Mouse (Mus musculus) thymus, adult 18-20 months (tissue): ENCODE data around the gene Abcc12.

Experiments
- DNase-seq, 2 experiments: peaks; one replicate each; pipeline ENCODE4 v3.0.0; 2022; ENCODE audit warnings: mixed read lengths in 2 of 2

Abcc12 gene

DNA sequence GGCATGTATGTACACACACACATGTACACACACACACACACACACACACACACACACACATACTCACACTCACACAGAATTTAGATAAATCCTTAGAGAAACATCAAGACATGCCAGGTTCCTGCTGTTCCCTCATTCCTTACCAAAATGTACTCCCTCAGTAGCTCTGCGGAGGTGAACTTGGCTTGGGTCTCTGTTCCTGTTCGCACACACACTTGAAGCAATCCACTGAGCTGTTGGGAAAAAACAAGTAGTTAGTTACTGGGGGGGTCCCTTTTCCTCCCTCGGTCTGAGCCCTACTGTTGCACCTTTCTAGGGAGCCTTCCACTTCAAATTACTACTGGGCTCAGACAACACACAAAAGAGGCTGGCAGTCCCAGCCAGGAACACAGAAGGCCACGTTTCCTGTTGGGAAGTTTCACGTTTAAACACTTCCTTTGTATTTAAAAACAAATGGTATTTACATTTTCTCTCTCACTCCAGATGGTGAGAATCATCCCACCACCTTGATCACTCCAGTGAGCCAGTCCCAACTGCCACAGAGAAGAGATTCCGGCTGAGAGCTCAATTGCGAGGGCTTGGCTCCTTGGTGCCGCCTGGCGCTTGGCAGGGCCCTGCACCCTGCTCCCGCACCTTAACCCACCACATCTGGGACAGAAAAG lies 68.2 kb downstream of the Abcc12 start:
- DNase-seq = no peak

DNA sequence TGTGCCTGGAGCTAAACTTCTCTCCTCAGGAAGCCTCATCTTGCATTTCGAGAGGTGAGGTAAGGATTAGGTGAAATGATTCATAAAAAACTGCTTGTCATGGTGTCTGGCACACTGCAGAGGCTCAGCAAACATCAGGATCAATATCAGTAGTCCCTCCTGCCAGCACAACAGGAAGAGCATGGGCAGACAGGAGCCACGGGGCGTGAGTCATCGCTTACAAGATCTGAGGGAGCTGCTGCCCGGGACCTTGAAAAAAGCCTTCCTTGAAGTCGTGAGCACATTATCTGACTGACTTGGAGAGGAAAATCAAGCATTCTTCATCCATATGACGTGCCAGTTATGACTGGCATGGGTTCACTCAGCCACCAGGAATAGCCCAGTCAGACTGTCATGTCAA lies 79.1 kb downstream of the Abcc12 start:
- DNase-seq = no peak

DNA sequence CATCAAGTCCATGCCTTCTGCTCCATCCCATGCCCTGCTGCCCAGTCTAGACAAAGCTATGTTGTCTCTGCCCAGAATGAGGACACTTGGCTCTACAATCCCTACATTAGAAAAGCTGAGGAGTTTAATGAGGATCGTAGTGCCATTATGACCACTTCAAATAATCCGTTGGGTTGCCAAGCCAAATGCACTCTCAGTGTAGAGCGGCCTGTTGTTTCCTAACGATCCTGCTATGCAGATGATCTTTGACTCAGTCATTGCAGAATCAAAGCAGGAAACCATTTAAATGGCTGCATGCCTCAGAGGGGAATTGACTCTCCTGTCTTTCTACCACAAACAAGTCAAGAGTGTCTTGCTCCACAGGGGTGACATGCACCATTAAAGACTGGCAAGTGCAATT lies 85.4 kb downstream of the Abcc12 start:
- DNase-seq = no peak

DNA sequence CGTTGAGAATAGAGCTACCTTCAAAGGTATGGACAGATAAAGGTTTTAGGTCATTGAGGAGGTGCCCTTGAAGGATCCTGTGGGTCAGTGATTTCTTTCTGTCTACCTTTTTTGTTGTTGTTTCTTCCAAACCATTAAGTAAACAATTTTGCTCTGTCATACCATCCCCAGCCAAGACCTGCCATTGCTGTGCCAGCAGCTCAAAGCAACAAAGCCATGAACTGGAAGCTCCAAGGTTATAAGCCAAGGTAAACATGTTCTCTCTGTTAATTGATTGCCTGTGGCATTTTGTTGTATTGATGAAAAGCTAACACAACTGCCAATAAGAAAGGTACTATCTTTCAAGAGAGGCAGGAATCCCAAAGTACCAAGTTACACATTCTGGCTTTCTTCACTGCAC lies 86.6 kb downstream of the Abcc12 start:
- no peak for DNase-seq

- DNase-seq = no peak
These were observed 95.1 kb downstream of the Abcc12 start for GRCm38 (mm10) chr8:86485411-86485810.

GRCm38 (mm10) chr8:86484244-86484643 lies 96.2 kb downstream of the Abcc12 start:
- DNase-seq = no peak

GRCm38 (mm10) chr8:86482116-86482515 lies 98.4 kb downstream of the Abcc12 start:
- DNase-seq = no peak

DNA sequence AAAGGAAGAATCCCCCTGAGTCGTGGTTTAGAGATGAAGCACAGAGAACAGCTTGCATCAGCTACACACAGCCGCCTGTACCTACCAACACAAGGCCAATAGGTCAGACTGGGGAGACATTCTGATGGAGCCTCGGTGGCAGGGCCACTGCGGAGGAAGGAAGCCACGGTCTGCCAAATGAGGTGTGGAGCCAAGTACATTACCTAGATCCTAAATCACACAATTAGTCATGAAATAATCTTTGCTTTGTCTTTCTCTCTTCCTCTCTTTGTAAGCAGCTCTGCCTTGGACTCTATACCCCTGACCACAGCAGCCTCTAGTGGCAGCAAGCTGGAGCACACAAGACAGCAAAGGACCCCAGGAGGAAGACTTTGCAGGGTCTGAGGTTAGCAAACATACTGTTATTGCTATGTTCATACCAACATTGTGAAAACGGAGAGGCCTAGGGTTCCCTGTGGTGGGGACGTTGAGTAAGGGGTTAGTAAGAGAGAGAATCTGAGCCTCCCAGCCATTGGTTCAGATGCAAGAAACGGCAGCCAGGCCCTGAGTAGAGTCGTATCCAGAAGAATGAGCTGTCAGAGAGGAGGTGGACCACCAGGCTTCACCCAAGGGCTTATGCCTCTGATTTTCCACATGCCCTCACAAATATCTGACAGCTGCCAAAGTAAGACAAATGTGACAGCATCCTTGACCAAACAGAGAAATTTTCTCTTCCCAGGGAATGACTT lies 104.6 kb downstream of the Abcc12 start:
- DNase-seq = no peak

GRCm38 (mm10) chr8:86474461-86474860 lies 106.0 kb downstream of the Abcc12 start:
- DNase-seq = no peak

GRCm38 (mm10) chr8:86473121-86473520 lies 107.4 kb downstream of the Abcc12 start:
- no peak for DNase-seq

DNA sequence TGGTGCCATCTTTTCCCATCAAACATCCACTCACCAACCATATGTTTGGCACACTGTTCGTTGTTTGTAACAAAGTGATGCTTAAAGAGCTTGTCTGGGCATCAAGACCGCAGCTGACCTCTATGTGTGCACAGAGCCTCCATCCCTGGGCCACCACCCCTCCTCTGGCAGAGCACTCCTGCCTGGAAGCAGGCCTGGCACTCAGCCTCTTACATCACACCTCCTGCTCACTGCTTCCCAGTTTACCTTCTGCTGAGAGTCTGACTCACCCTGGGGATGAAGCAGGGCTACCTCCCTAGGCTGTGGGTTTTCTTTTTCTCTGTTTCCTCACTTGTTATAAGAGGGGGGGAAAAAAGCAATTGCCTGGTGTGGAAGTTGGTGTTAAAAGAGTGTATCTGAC lies 109.8 kb downstream of the Abcc12 start:
- DNase-seq = no peak

GRCm38 (mm10) chr8:86463215-86463614 lies 117.3 kb downstream of the Abcc12 start:
- no peak for DNase-seq

DNA sequence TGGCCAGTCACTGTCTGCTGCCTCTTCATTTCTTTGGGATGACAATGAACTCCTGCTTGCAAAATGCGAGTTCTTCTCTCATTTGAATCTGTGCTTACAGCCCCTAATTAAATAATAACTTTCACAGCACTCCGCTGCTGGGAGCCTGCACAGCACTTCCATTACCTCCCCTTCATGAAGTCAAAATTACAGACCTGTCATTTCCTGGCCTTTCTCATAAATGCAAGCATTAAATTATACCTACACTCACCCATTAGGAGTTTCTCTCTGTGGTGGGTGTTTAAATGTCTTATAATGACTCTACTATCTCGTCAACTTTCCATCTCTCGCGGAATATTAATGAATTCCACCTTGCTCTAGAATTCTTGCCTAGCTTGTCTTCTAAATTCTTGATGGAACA lies 120.1 kb downstream of the Abcc12 start:
- no peak for DNase-seq

DNA sequence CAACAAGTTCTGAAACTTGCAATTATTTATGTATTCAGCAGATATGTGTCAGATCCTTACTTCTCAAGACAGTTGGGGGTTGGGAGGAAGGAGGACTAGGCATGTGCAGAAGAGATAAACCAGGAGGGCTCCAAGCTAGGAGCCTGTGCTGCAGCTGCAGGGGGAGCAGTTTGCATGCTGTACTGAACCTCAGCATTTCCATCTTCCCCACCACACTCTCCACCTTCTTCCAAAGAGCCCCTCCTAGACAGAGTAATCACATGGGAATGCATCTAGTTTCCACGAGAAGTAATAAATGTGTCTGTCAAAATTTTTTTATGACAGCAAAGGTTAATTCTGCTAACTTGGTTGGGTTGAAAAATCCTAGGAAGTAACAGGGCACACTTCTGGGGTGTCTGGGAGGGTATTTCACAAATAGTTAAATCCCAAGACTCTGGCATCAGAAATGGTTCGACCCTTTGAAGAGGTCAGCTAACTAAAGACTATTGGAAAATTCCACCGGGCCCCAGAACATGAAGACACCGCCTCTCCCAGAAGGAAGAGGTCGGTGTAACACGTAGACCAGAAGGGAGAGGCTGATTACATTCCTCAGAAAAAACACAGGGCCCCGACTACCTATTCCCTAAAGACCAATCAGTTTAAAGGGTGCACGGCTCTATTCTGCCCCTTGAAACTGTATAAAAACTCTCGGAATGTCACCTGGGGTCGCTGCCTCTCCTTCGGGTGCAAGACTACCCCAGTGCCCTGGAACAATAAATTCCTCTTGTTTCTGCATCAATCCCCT lies 126.6 kb downstream of the Abcc12 start:
- no peak for DNase-seq

DNA sequence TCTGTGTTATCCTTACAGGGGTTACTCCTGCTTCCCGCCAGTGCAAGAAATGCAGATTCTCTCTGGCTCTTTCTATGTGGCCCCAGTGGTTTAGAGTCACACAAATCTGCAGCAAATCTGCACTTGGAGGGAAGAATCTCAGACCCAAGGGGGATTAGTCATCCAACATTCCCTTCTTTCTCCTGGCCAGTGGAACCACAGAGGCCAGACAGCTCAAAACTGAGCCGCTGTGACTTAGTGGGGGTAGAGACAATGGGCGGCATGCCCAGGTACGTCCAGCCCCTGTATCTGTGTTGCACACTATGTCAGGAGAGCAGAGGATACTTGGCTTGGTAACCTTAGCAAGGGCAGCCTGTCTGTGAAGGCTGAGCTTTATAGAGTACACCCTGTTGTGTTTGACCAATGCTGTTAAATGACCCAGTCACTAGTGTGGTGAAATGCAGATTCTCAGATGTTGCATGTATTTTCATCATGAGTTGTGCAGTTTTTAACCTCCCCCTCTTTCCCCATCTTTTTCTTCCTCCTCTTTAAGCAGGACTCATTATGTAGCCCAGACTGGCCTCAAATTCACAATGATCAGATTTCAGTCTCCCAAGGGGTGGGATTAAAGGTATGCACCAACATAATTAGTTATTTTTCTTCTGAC lies 130.5 kb downstream of the Abcc12 start:
- no peak for DNase-seq

DNA sequence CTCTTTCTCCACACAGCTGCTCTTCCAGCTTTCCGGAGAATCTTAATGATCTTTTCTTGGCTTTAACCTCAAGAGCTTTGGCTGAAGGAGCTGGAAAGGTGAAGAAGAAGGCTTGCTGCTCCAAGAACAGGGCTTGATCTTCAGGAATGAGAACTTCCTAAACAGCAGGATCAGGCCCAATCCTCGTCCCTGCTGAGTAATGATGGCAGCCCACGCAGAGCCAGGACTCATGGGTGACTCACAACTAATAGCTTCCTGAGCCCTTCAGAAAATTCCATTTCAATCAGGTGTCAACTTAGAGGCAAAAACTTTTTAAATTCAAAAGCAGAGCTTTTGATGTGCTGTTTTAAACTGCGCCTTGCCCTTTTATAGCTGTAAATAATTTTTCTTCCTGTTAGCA lies 135.0 kb downstream of the Abcc12 start:
- DNase-seq = no peak

DNA sequence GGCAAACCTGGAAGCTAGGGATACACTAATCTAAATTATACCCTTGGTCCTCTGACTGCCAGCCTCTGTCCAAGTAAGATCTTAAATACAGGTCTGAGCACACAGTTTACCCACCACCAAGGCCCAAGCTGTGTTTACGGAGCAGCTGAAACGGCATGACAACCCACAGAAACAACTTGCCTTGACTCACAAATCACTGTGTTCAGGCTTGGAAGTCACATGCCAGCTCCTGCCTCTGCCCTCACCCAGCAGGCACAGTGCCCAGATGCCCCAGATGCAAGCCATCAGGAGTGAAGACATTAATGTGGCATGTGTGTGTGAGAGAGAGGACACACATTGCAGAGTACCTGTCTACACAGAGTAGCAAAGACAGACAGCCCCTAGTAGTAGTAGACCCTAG lies 136.7 kb downstream of the Abcc12 start:
- no peak for DNase-seq

DNA sequence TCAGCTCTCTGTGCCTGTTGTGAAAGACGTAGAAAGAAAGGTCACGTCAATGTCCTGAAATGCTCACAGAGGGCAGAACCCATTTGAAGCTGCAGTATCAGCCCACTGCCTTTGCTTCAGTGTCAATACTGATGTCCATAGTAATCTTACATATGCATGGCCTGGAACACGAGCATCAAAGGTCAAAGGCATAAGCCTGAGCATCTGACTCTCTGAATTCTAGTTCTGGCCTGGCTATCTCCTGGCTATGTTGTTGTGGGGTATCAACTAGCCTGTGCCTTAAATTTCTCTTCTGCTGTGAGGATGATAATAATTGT lies 141.5 kb downstream of the Abcc12 start:
- no peak for DNase-seq

- DNase-seq = no peak
These were observed 142.1 kb downstream of the Abcc12 start for GRCm38 (mm10) chr8:86438133-86438982.

GRCm38 (mm10) chr8:86437418-86437817 lies 143.1 kb downstream of the Abcc12 start:
- no peak for DNase-seq
